Mouse (Mus musculus): ENCODE results near the gene Fgf22. TPM values are rescaled to one million over a fixed set of nuclear protein-coding genes. Genes with fewer than 3 reads are reported as not detected.

Fgf22 gene
- polyA plus RNA-seq, 1 experiment, result not detected

DNA sequence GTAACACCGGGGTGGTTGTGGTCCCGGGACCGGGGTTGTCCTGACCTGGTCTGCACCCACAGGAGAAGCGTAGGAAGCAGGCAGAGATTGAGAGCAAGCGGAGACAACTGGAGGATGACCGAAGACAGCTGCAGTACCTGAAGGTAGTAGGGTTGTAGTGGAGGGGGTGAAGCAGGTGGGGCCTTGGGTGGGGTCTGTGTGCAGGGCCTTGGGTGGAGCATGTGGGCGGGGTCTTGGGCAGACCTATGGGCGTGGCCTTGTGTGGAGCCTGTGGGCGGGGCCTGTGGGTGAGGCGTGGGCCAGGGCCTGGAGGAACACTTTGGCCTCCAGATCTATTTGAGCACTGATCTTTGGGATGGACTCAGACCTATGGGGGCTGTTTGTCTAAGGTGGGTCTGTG, 52.1 kb downstream of the Fgf22 start:
- 68% methylated on average over 10 of the region's 10 CpGs for WGBS
- peak; percentile 66 for DNase-seq
- Histone ChIP-seq H3K36me3 (ENCODE audit: control insufficient read depth, insufficient read depth, low read length) (no peaks in the 10 kb centered on the region; the same call in 1 of the 2 replicates), H3K27ac (ENCODE audit: insufficient read depth, low read depth, low read length) (0 out of 2 replicates have a peak overlapping the region, but pooled peaks have one; percentile 9), H3K27me3 (replicated peaks; ENCODE audit: control insufficient read depth, insufficient read depth, low read length) (no peaks in the 10 kb centered on the region), H3K4me1 (ENCODE audit: control insufficient read depth, insufficient read depth, low read length) (peaks cover 14% of the 10 kb centered on the region), H3K4me3 (ENCODE audit: insufficient read depth, low read depth, low read length) (peak overlapping the region; percentile 21; the same call in 1 of the 2 replicates)
- TF ChIP-seq POLR2A (IDR thresholded peaks at IDR 0.05; ENCODE audit: low read depth, low read length) (no peak), CTCF (conservative IDR thresholded peaks at IDR 0.05; ENCODE audit: insufficient read depth, insufficient read length, low read depth, low read length) (no peak)

DNA sequence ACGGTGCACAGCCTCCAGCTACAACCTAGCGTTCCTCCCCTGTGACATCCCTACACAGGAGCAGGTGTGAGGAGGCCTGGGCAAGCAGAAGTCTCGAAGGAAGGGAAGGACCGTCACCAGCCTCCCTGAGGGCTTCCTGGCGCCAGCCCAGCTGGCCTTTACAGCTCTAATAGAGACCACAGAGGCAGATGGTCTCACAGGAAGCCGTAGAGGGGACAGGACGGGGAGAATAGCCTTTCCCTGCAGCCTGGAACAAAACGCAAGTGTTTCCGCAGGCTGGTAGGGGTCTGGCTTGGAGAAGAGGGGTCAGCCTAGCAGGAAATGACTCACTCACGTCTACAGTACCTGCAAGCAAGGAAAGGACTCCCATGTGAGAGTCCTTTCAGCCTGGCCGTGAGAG, 53.0 kb downstream of the Fgf22 start:
- TF ChIP-seq POLR2A (IDR thresholded peaks at IDR 0.05; ENCODE audit: low read depth, low read length) (no peak), CTCF (conservative IDR thresholded peaks at IDR 0.05; ENCODE audit: insufficient read depth, insufficient read length, low read depth, low read length) (no peak)
- Histone ChIP-seq H3K4me3 (ENCODE audit: insufficient read depth, low read depth, low read length) (no peak overlapping the region), H3K36me3 (ENCODE audit: control insufficient read depth, insufficient read depth, low read length) (no peaks in the 10 kb centered on the region; the same call in 1 of the 2 replicates), H3K27me3 (replicated peaks; ENCODE audit: control insufficient read depth, insufficient read depth, low read length) (no peaks in the 10 kb centered on the region), H3K4me1 (ENCODE audit: control insufficient read depth, insufficient read depth, low read length) (peaks cover 8% of the 10 kb centered on the region), H3K27ac (ENCODE audit: insufficient read depth, low read depth, low read length) (peak overlapping the region; percentile 15)
- 69% methylated on average over 11 of the region's 11 CpGs for WGBS
- DNase-seq, result peak; percentile 83

Other genes with a start within 250 kb of the Fgf22 start
- 58.1 and 66.2 TPM in 2 replicates for gene Plpp2, start 221.3 kb upstream of the Fgf22 start, polyA plus RNA-seq (2012; rRNA removed)
- 35.0 and 45.0 TPM in 2 replicates for gene Mier2, start 199.9 kb upstream of the Fgf22 start, polyA plus RNA-seq (2012; rRNA removed)
- 0.05 TPM in 1 of 2 replicates, not detected in the other for gene Theg, start 167.7 kb upstream of the Fgf22 start, polyA plus RNA-seq (2012; rRNA removed)
- gene C2cd4c, start 141.1 kb upstream of the Fgf22 start, polyA plus RNA-seq (2012; rRNA removed), result 0.03 and 0.07 TPM in 2 replicates
- 0.97 and 1.6 TPM in 2 replicates for gene Shc2, start 117.2 kb upstream of the Fgf22 start, polyA plus RNA-seq (2012; rRNA removed)
- gene Odf3l2, start 109.3 kb upstream of the Fgf22 start, polyA plus RNA-seq (2012; rRNA removed), result 0.17 TPM in 1 of 2 replicates, not detected in the other
- 0.44 TPM in 1 of 2 replicates, not detected in the other for gene Madcam1, start 90.5 kb upstream of the Fgf22 start, polyA plus RNA-seq (2012; rRNA removed)
- 60.3 and 75.2 TPM in 2 replicates for gene Tpgs1, start 85.7 kb upstream of the Fgf22 start, polyA plus RNA-seq (2012; rRNA removed)
- 159 and 183 TPM in 2 replicates for gene Cdc34, start 72.9 kb upstream of the Fgf22 start, polyA plus RNA-seq (2012; rRNA removed)
- 0.34 and 0.94 TPM in 2 replicates for gene Gzmm, start 66.1 kb upstream of the Fgf22 start, polyA plus RNA-seq (2012; rRNA removed)
- 825 and 914 TPM in 2 replicates for gene Bsg, start 50.6 kb upstream of the Fgf22 start, polyA plus RNA-seq (2012; rRNA removed)
- gene Hcn2, start 38.4 kb upstream of the Fgf22 start, polyA plus RNA-seq (2012; rRNA removed), result 1.5 and 1.9 TPM in 2 replicates
- gene Polrmt, start 8.5 kb upstream of the Fgf22 start, polyA plus RNA-seq (2012; rRNA removed), result 66.3 and 77.9 TPM in 2 replicates
- gene Rnf126, start 11.9 kb downstream of the Fgf22 start, polyA plus RNA-seq (2012; rRNA removed), result 90.2 and 122 TPM in 2 replicates
- 17.0 and 24.1 TPM in 2 replicates for gene Fstl3, start 22.2 kb downstream of the Fgf22 start, polyA plus RNA-seq (2012; rRNA removed)
- gene Prss57, start 35.9 kb downstream of the Fgf22 start, polyA plus RNA-seq (2012; rRNA removed), result 0.03 and 0.08 TPM in 2 replicates
- gene Palm, start 38.5 kb downstream of the Fgf22 start, polyA plus RNA-seq (2012; rRNA removed), result 110 and 121 TPM in 2 replicates
- gene Misp, start 65.9 kb downstream of the Fgf22 start, polyA plus RNA-seq (2012; rRNA removed), result 17.9 and 19.9 TPM in 2 replicates
- 184 and 198 TPM in 2 replicates for gene Ptbp1, start 99.4 kb downstream of the Fgf22 start, polyA plus RNA-seq (2012; rRNA removed)
- 0.67 and 0.99 TPM in 2 replicates for gene Prtn3, start 119.4 kb downstream of the Fgf22 start, polyA plus RNA-seq (2012; rRNA removed)
- gene Plppr3, start 119.6 kb downstream of the Fgf22 start, polyA plus RNA-seq (2012; rRNA removed), result 2.7 and 3.2 TPM in 2 replicates
- 0.10 TPM in 1 of 2 replicates, not detected in the other for gene Elane, start 131.2 kb downstream of the Fgf22 start, polyA plus RNA-seq (2012; rRNA removed)
- gene Cfd, start 135.8 kb downstream of the Fgf22 start, polyA plus RNA-seq (2012; rRNA removed), result 1,335 and 2,389 TPM in 2 replicates
- 57.1 and 75.4 TPM in 2 replicates for gene Med16, start 153.8 kb downstream of the Fgf22 start, polyA plus RNA-seq (2012; rRNA removed)
- not detected in 2 replicates for gene Gm26602, start 155.8 kb downstream of the Fgf22 start, polyA plus RNA-seq (2012; rRNA removed)
- 5.6 and 9.2 TPM in 2 replicates for gene Kiss1r, start 161.9 kb downstream of the Fgf22 start, polyA plus RNA-seq (2012; rRNA removed)
- gene R3hdm4, start 166.1 kb downstream of the Fgf22 start, polyA plus RNA-seq (2012; rRNA removed), result 146 and 154 TPM in 2 replicates
- 6.7 and 8.1 TPM in 2 replicates for gene Arid3a, start 172.0 kb downstream of the Fgf22 start, polyA plus RNA-seq (2012; rRNA removed)
- 60.4 and 67.5 TPM in 2 replicates for gene Wdr18, start 205.1 kb downstream of the Fgf22 start, polyA plus RNA-seq (2012; rRNA removed)
- gene Grin3b, start 215.6 kb downstream of the Fgf22 start, polyA plus RNA-seq (2012; rRNA removed), result 1.6 and 2.0 TPM in 2 replicates
- gene Tmem259, start 229.3 kb downstream of the Fgf22 start, polyA plus RNA-seq (2012; rRNA removed), result 262 and 316 TPM in 2 replicates
- gene Cnn2, start 233.5 kb downstream of the Fgf22 start, polyA plus RNA-seq (2012; rRNA removed), result 52.3 and 55.5 TPM in 2 replicates
- gene Abca7, start 241.4 kb downstream of the Fgf22 start, polyA plus RNA-seq (2012; rRNA removed), result 10.6 and 11.8 TPM in 2 replicates

Data from kidney, adult 2 months (tissue).